Mouse (Mus musculus): ENCODE measurements at regions not wholly inside any gene's neighbourhood (a gene's known extent, or its start where the extent isn't known, plus 50 kb on each side); places are given as distances from the start of the nearest gene placed in this dataset.

DNA sequence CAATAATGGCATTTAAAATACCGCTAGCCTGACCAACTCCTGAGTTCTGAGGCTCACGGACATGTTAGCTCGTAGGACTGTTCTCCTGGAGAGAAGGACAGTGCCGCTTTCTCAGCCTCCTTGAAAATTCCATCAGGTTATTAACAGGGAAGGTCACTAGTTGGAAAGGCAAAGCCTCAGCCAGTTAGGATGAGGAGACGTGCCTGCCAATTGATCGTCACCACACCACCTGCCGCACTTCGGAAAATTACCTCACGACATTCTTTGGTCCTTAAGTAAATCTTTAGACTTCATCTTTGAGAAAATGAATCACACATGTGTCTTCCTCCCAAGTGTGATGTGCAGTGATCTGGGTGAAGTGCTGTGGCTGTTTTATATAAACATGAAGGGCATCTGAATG is 347.8 kb upstream of the Nfe2l3 start:
- 75% methylated on average over 9 of the region's 9 CpGs for WGBS
- no peaks in the 10 kb centered on the region for H3K4me1 ChIP-seq (replicated peaks; ENCODE audit: control insufficient read depth, insufficient read depth)
- no peak for ATAC-seq (ENCODE audit: low FRiP score, low TSS enrichment)
- H3K36me3 ChIP-seq (ENCODE audit: control insufficient read depth, insufficient read depth, low read length) = no peaks in the 10 kb centered on the region
- H3K27me3 ChIP-seq (ENCODE audit: control insufficient read depth, insufficient read depth, low read length) = no peaks in the 10 kb centered on the region
- no peak overlapping the region for H3K9ac ChIP-seq (ENCODE audit: low read length)
- no peak for TF ChIP-seq EP300 (optimal IDR thresholded peaks at IDR 0.05)
- no peak for TF ChIP-seq CTCF (IDR thresholded peaks at IDR 0.05; ENCODE audit: low read depth)
- no peak overlapping the region for H3K27ac ChIP-seq (replicated peaks)
- DNase-seq (ENCODE audit: low spot score) = no peak
- no peaks in the 10 kb centered on the region for H3K9me3 ChIP-seq (ENCODE audit: control insufficient read depth, low read length)
- no peak overlapping the region for H3K4me2 ChIP-seq (replicated peaks; ENCODE audit: low read depth)
- no peak overlapping the region for H3K4me3 ChIP-seq (ENCODE audit: low read depth, low read length)

DNA sequence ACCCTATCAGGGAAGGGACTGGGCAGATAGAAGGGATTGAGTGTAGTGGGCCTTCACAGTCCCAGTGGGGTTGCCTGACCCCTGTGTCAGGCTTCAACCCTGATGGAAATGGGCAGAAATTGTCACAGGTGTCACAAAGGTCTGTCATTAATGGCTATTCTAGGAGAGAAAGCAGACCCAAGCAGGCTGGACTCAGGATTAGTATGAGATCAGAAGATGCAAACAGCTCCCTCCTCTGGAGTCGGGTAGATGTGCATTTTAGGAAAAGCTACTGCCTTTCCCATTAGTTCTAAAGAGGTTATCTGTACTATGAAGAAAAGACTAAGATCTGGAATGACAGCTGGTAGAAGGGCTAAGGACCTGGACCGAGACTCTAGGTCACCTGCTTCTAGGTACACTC is 346.9 kb upstream of the Nfe2l3 start:
- no peak for ATAC-seq (ENCODE audit: low FRiP score, low TSS enrichment)
- no peaks in the 10 kb centered on the region for H3K4me1 ChIP-seq (replicated peaks; ENCODE audit: control insufficient read depth, insufficient read depth)
- H3K9ac ChIP-seq (ENCODE audit: low read length) = no peak overlapping the region
- WGBS = 55% methylated on average over 2 of the region's 2 CpGs
- H3K27ac ChIP-seq (replicated peaks) = no peak overlapping the region
- no peak overlapping the region for H3K4me3 ChIP-seq (ENCODE audit: low read depth, low read length)
- no peaks in the 10 kb centered on the region for H3K27me3 ChIP-seq (ENCODE audit: control insufficient read depth, insufficient read depth, low read length)
- peak; percentile 61 for TF ChIP-seq CTCF (IDR thresholded peaks at IDR 0.05; ENCODE audit: low read depth)
- TF ChIP-seq EP300 (optimal IDR thresholded peaks at IDR 0.05) = no peak
- no peaks in the 10 kb centered on the region for H3K36me3 ChIP-seq (ENCODE audit: control insufficient read depth, insufficient read depth, low read length)
- H3K4me2 ChIP-seq (replicated peaks; ENCODE audit: low read depth) = no peak overlapping the region
- no peaks in the 10 kb centered on the region for H3K9me3 ChIP-seq (ENCODE audit: control insufficient read depth, low read length)
- DNase-seq (ENCODE audit: low spot score) = no peak

DNA sequence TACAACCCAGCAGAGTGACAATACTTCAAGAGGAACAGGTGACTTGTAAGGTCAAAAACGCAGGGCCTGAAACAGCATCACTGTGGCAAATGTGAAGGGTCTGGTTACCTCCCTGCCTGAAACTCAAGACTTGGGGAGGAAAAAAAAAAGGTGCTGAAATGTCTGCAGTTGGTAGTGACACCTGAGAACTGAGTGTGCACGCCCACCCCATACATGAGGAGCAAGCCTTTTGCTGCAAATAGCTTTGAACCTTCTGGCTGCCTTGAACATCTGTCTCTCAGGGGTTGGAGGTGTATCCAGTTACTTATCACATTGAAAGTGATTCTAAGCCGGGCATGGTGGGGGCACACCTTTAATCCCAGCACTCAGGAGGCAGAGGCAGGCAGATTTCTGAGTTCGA is 346.1 kb upstream of the Nfe2l3 start:
- no peak for TF ChIP-seq EP300 (optimal IDR thresholded peaks at IDR 0.05)
- no peak for TF ChIP-seq CTCF (IDR thresholded peaks at IDR 0.05; ENCODE audit: low read depth)
- 81% methylated on average over 4 of the region's 4 CpGs for WGBS
- H3K9ac ChIP-seq (ENCODE audit: low read length) = no peak overlapping the region

DNA sequence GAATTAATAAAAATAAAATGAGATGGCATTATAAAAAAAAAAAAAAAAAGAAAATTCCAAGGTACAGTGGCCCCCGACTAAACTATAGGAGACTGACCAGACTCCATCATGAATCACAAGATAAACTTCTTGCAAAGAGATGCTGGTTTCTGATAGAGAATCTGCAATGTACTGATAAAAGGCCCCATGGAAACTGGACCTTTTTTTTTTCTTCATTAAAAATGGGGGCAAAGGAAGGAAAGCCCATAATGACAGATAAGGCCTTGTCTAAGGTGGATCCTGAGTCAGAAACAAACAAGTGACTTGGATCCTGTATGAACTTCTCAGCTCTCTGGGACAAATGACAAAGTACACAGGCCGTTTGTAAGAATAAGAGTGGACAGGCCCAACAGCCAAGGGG is 344.7 kb upstream of the Nfe2l3 start:
- Histone ChIP-seq H3K27me3 (ENCODE audit: control insufficient read depth, insufficient read depth, low read length) (no peaks in the 10 kb centered on the region), H3K4me3 (ENCODE audit: low read depth, low read length) (no peak overlapping the region), H3K9ac (ENCODE audit: low read length) (no peak overlapping the region), H3K9me3 (ENCODE audit: control insufficient read depth, low read length) (no peaks in the 10 kb centered on the region), H3K4me2 (replicated peaks; ENCODE audit: low read depth) (no peak overlapping the region), H3K27ac (replicated peaks) (no peak overlapping the region), H3K36me3 (ENCODE audit: control insufficient read depth, insufficient read depth, low read length) (no peaks in the 10 kb centered on the region), H3K4me1 (replicated peaks; ENCODE audit: control insufficient read depth, insufficient read depth) (no peaks in the 10 kb centered on the region)
- 60% methylated on average over 2 of the region's 2 CpGs for WGBS
- DNase-seq (ENCODE audit: low spot score) = no peak
- ATAC-seq (ENCODE audit: low FRiP score, low TSS enrichment) = no peak
- TF ChIP-seq EP300 (optimal IDR thresholded peaks at IDR 0.05) = no peak
- TF ChIP-seq CTCF (IDR thresholded peaks at IDR 0.05; ENCODE audit: low read depth) = no peak

More for the DNA sequence above, 346.1 kb upstream of the Nfe2l3 start:
- DNase-seq (ENCODE audit: low spot score) (no peak), ATAC-seq (ENCODE audit: low FRiP score, low TSS enrichment) (no peak)
- no peak overlapping the region for H3K4me3 ChIP-seq (ENCODE audit: low read depth, low read length)
- H3K27me3 ChIP-seq (ENCODE audit: control insufficient read depth, insufficient read depth, low read length) = no peaks in the 10 kb centered on the region
- no peak overlapping the region for H3K4me2 ChIP-seq (replicated peaks; ENCODE audit: low read depth)
- H3K36me3 ChIP-seq (ENCODE audit: control insufficient read depth, insufficient read depth, low read length) = no peaks in the 10 kb centered on the region
- no peaks in the 10 kb centered on the region for H3K4me1 ChIP-seq (replicated peaks; ENCODE audit: control insufficient read depth, insufficient read depth)
- H3K9me3 ChIP-seq (ENCODE audit: control insufficient read depth, low read length) = no peaks in the 10 kb centered on the region
- no peak overlapping the region for H3K27ac ChIP-seq (replicated peaks)

DNA sequence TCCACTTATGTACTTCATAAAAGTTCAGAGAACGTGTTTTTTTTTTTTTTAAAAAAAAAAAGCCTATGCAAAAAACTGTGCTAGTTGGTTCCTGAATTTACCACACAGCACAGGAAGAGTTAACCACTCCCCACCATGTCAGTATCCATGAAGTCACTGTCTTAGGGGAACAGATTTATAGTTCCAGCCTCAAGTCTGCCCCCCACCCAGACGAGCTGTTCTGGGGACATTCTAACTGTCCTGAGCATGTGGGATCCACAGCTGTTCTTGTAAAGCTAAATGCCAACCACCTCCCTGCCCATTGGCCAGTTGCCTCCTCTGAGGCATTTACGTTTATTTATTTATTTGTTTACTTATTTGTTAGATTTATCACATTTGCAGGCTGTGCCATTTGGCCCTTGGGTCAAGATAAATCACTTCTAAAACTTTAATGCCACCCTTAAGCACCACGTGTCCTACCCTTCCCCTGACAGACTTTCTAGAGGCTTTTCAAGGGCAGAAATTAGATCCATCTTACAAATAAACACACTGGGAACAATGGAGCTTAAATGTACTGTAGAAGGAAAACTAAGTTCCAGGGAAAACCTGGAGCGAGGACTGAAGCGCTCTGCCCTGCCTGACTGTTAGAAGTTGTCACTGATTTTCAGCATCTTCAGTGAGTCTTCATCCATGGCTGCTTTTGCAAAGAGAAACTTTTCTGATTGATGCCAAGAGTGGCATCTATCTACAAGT is 343.7 kb upstream of the Nfe2l3 start:
- H3K27me3 ChIP-seq (ENCODE audit: control insufficient read depth, insufficient read depth, low read length) = no peaks in the 10 kb centered on the region

DNA sequence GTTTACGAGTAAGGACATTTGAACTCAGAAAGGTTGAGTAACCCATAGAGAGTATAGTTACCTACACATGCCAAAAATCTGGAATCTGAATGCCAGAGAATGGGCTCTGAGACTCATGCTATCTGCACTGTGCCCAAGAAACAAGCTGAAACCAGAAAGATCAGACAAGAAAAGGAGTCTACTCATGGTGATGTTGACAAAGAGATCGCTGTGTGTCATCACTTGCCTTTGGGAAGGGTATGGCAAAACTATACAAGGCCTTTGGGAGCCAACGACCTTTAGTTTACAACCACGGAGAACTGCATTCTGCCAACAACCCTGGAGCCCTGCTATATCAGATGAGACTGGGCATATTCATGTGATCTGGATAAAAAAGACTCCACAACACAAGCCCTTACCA is 339.3 kb upstream of the Nfe2l3 start:
- H3K27me3 ChIP-seq (ENCODE audit: control insufficient read depth, insufficient read depth, low read length) = no peaks in the 10 kb centered on the region
- H3K4me1 ChIP-seq (replicated peaks; ENCODE audit: control insufficient read depth, insufficient read depth) = no peaks in the 10 kb centered on the region
- TF ChIP-seq EP300 (optimal IDR thresholded peaks at IDR 0.05) (no peak), CTCF (IDR thresholded peaks at IDR 0.05; ENCODE audit: low read depth) (no peak)
- DNase-seq (ENCODE audit: low spot score) (no peak), ATAC-seq (ENCODE audit: low FRiP score, low TSS enrichment) (no peak)
- H3K27ac ChIP-seq (replicated peaks) = no peak overlapping the region
- H3K4me3 ChIP-seq (ENCODE audit: low read depth, low read length) = no peak overlapping the region
- no peaks in the 10 kb centered on the region for H3K36me3 ChIP-seq (ENCODE audit: control insufficient read depth, insufficient read depth, low read length)
- WGBS = 88% methylated on average over 4 of the region's 4 CpGs
- no peak overlapping the region for H3K9ac ChIP-seq (ENCODE audit: low read length)
- no peak overlapping the region for H3K4me2 ChIP-seq (replicated peaks; ENCODE audit: low read depth)
- no peaks in the 10 kb centered on the region for H3K9me3 ChIP-seq (ENCODE audit: control insufficient read depth, low read length)

More for the DNA sequence above, 343.7 kb upstream of the Nfe2l3 start:
- H3K4me3 ChIP-seq (ENCODE audit: low read depth, low read length) = no peak overlapping the region
- WGBS = 49% methylated on average over 6 of the region's 6 CpGs
- no peaks in the 10 kb centered on the region for H3K4me1 ChIP-seq (replicated peaks; ENCODE audit: control insufficient read depth, insufficient read depth)
- no peak overlapping the region for H3K27ac ChIP-seq (replicated peaks)
- H3K9ac ChIP-seq (ENCODE audit: low read length) = no peak overlapping the region
- ATAC-seq (ENCODE audit: low FRiP score, low TSS enrichment) (no peak), DNase-seq (ENCODE audit: low spot score) (no peak)
- TF ChIP-seq EP300 (optimal IDR thresholded peaks at IDR 0.05) (no peak), CTCF (IDR thresholded peaks at IDR 0.05; ENCODE audit: low read depth) (no peak)
- no peaks in the 10 kb centered on the region for H3K9me3 ChIP-seq (ENCODE audit: control insufficient read depth, low read length)
- no peak overlapping the region for H3K4me2 ChIP-seq (replicated peaks; ENCODE audit: low read depth)
- H3K36me3 ChIP-seq (ENCODE audit: control insufficient read depth, insufficient read depth, low read length) = no peaks in the 10 kb centered on the region

Data from stomach, postnatal 0 days (tissue).